Mouse (Mus musculus): Measurements from ENCODE around the gene Mob3a.

DNA sequence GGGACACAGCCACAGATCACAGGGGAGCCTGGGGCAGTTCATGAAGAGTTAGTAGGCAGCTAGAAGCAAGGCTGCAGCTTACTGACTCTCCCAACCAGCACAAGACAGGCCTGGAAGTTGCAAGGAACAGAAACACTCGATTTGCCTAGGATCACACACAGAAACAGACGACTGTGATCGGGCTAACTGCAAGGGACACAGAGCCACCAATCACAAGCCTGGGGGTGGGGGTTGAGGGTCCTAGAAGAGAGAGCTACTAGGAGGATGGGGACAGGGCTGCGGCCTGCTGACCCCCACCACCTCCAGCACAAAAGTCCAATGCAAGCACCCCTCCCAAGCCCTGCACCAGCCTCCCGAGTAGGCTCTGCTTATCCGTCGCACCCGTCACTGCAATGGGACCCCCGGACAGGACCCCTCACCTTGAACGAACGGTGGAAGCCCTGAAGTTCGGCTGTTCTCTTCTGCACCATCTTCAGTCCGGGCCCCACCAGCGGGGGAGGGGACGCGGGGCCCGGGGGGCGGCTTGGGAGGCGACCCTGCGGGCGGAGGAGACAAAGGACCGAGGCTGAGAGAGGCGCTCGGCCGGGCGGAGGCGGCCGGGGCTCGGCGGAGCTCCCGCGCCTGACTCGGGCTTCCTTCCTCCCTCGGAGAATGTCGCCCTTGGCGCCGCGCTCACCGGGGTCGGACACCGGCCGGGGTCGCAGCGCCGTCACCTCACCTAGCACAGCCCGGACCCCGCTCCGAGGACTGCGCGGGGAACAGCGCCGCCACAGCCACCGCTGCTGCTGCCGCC, 26.2 kb downstream of the Mob3a start:
- TF ChIP-seq ZC3H11A (IDR thresholded peaks at IDR 0.05; ENCODE audit: borderline replicate concordance, low read depth, low read length) (no peak), CHD2 (IDR thresholded peaks at IDR 0.05; ENCODE audit: low read depth, low read length) (no peak), ZNF384 (IDR thresholded peaks at IDR 0.05; ENCODE audit: low read depth, low read length) (no peak), HCFC1 (IDR thresholded peaks at IDR 0.05; ENCODE audit: borderline replicate concordance, insufficient read depth, low read length) (no peak)

All from ES-E14 (cell line).